Mouse (Mus musculus) limb, embryonic 11.5 days (tissue): Measurements from ENCODE around the gene Tmem168. TPM values are rescaled to one million over a fixed set of nuclear protein-coding genes. Genes with fewer than 3 reads are reported as not detected.

Experiments
- ATAC-seq: fragments of 200-750 bp; cut with Nextera tagmentation; 2 replicates; pipeline ENCODE4 v1.8.0; 2017; ENCODE audit warnings: low read depth; ENCODE audit not compliant: insufficient number of reproducible peaks, low FRiP score, low TSS enrichment
- DNase-seq: peaks from one replicate; pipeline ENCODE4 v3.0.0-alpha.2; 2015; ENCODE audit warnings: low spot score
- H3K27ac ChIP-seq: fragments of 300-500 bp; sonication (generic); replicated peaks from 2 replicates; pipeline ENCODE4 v1.5.1; 2014; ENCODE audit warnings: low read depth, mild to moderate bottlenecking, low read length
- H3K27me3 ChIP-seq: fragments of 300-500 bp; sonication (generic); 2 replicates; pipeline ENCODE4 v1.6.1; 2014; ENCODE audit warnings: mild to moderate bottlenecking, low read length, mixed read lengths; ENCODE audit not compliant: control insufficient read depth, insufficient read depth
- H3K36me3 ChIP-seq: fragments of 300-500 bp; sonication (generic); 2 replicates; pipeline ENCODE4 v1.6.1; 2014; ENCODE audit warnings: mild to moderate bottlenecking, low read length, moderate library complexity, mixed read lengths; ENCODE audit not compliant: control insufficient read depth, insufficient read depth
- H3K4me1 ChIP-seq: fragments of 300-500 bp; sonication (generic); 2 replicates; pipeline ENCODE4 v1.6.1; 2014; ENCODE audit warnings: low read length, mixed read lengths; ENCODE audit not compliant: control insufficient read depth, insufficient read depth
- H3K4me2 ChIP-seq: fragments of 300-500 bp; sonication (generic); 2 replicates; pipeline ENCODE4 v1.6.1; 2014; ENCODE audit warnings: low read depth, mild to moderate bottlenecking, moderate library complexity; ENCODE audit not compliant: severe bottlenecking
- H3K4me3 ChIP-seq: fragments of 300-500 bp; sonication (generic); 2 replicates; pipeline ENCODE4 v1.5.1; 2014; ENCODE audit warnings: low read depth, low read length
- H3K9ac ChIP-seq: fragments of 300-500 bp; sonication (generic); 2 replicates; pipeline ENCODE4 v1.6.1; 2014; ENCODE audit warnings: mild to moderate bottlenecking, low read length
- H3K9me3 ChIP-seq: fragments of 300-500 bp; sonication (generic); 2 replicates; pipeline ENCODE4 v1.6.1; 2016; ENCODE audit warnings: low read length; ENCODE audit not compliant: control insufficient read depth
- WGBS: fragments of 180-500 bp; shearing (Covaris S2); extraction: QIAGEN DNeasy Blood & Tissue Kit; methylation state at CpG from one replicate; pipeline ENCODE4 v1.1.7; 2014; 5-methylcytosine and 5-hydroxymethylcytosine counted together
- polyA plus RNA-seq: library from polyadenylated mRNA; unstranded; fragments of >200 nt; fragmentation: Nextera tagmentation; extraction: Ambion mirVana; gene quantifications from 2 replicates; pipeline ENCODE4 v1.2.1, GENCODE M21; 2014

Gene Tmem168
- 32.3 and 37.6 TPM in 2 replicates for polyA plus RNA-seq

DNA sequence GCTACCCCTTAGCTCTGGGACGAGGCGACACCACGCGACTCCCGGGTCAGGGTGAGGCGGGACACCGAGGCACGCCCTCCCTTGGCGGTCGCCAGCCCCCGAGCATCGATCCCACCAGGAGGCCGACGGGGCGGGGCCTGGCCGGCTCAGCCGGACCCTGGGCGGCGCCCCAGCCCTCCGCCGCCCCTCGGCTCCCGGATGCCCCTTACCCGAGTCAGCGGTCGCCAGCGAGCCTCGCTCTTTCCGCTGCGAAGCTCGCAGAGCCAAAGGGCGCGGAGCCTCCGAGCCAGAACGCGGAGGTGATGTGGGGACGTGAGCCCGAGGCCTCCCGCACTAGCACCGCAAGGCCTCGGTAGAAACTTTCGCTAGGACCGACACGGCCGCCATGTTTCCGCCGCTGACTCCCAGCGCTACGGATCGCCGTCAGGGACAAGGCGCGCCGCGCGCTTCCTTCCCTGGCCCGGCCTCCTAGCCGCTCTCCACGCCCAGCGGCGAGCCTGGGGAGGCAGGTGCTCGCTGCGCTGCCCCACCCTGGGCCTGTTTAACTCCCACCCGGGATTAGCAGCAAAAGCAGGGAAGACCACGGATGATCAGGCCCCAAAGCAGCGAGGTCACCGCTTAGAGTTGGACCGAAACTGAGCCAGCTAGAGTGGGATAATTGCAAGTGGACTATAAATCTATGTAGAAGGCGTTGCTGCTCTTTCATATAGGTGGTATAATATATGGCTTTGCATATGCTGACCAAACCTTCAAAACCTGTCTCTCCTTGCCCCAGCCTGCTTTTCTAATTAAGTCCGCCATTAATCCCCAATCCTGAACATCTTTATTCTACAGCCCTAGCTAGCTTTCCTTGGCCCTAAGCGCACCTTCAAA, at the start of gene Tmem168:
Gene Tmem168, minus strand, starts transcription at position 480 of the 873 bp plus-strand sequence.
- 2% methylated on average over 71 of the region's 71 CpGs for WGBS
- H3K36me3 ChIP-seq, result no peaks in the 10 kb centered on the region; the same call in 1 of the 2 replicates
- peak within 1 kb of the TSS; percentile 92 for H3K9ac ChIP-seq
- ATAC-seq (peak; percentile 98), DNase-seq (peak; percentile 94)
- H3K9me3 ChIP-seq, result no peaks in the 10 kb centered on the region
- peaks cover 5% of the 10 kb centered on the region; the same call in 1 of the 2 replicates for H3K4me1 ChIP-seq
- peak within 1 kb of the TSS; percentile 57 for H3K4me2 ChIP-seq
- H3K27ac ChIP-seq, result peak within 1 kb of the TSS; percentile 89
- no peaks in the 10 kb centered on the region for H3K27me3 ChIP-seq
- peak within 1 kb of the TSS; percentile 63 for H3K4me3 ChIP-seq

GRCm38 (mm10) chr6:13654081-13654480, 46.2 kb upstream of the Tmem168 start:
- no peaks in the 10 kb centered on the region for H3K4me1 ChIP-seq

DNA sequence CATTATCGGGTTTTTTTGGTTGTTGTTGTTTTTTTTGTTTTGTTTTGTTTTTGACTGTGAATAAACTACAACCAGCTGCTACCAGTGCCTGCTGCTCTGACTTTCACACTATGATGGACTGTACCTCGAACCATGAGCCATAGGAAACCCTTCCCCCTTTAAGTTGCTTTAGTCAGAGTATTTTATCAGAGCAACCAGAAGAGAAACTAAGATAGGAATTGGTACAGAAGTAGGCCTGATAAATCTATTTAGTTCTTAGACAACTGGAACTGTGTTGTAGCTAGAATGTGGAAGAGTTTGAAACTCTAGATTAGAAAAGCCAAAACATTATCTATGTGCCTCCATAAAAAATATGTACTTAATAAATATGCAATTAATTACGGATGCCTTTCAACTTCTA, 44.4 kb upstream of the Tmem168 start:
- H3K27me3 ChIP-seq, result no peaks in the 10 kb centered on the region
- H3K36me3 ChIP-seq, result no peaks in the 10 kb centered on the region
- no peak overlapping the region for H3K9ac ChIP-seq
- H3K4me1 ChIP-seq, result no peaks in the 10 kb centered on the region
- ATAC-seq (no peak), DNase-seq (no peak)
- no peaks in the 10 kb centered on the region for H3K9me3 ChIP-seq
- WGBS, result 90% methylated on average over 3 of the region's 3 CpGs
- H3K4me2 ChIP-seq, result no peak overlapping the region
- no peak overlapping the region for H3K4me3 ChIP-seq
- H3K27ac ChIP-seq, result no peak overlapping the region

More at GRCm38 (mm10) chr6:13654081-13654480, 46.2 kb upstream of the Tmem168 start:
- no peaks in the 10 kb centered on the region for H3K9me3 ChIP-seq
- no peak for ATAC-seq
- H3K9ac ChIP-seq, result no peak overlapping the region
- no peak overlapping the region for H3K4me2 ChIP-seq
- no peak for DNase-seq
- H3K36me3 ChIP-seq, result no peaks in the 10 kb centered on the region
- H3K4me3 ChIP-seq, result no peak overlapping the region
- no peak overlapping the region for H3K27ac ChIP-seq
- no peaks in the 10 kb centered on the region for H3K27me3 ChIP-seq

GRCm38 (mm10) chr6:13650854-13651253, 43.0 kb upstream of the Tmem168 start:
- DNase-seq (no peak), ATAC-seq (no peak)
- H3K4me3 ChIP-seq, result no peak overlapping the region
- WGBS, result 93% methylated on average over 3 of the region's 3 CpGs
- H3K4me2 ChIP-seq, result no peak overlapping the region
- no peaks in the 10 kb centered on the region for H3K36me3 ChIP-seq
- H3K27me3 ChIP-seq, result no peaks in the 10 kb centered on the region
- H3K9ac ChIP-seq, result no peak overlapping the region
- no peaks in the 10 kb centered on the region for H3K4me1 ChIP-seq
- no peak overlapping the region for H3K27ac ChIP-seq
- H3K9me3 ChIP-seq, result no peaks in the 10 kb centered on the region

GRCm38 (mm10) chr6:13648305-13648704, 40.4 kb upstream of the Tmem168 start:
- DNase-seq (no peak), ATAC-seq (no peak)
- no peaks in the 10 kb centered on the region for H3K27me3 ChIP-seq
- H3K4me2 ChIP-seq, result no peak overlapping the region
- H3K4me3 ChIP-seq, result no peak overlapping the region
- no peak overlapping the region for H3K27ac ChIP-seq
- H3K9ac ChIP-seq, result no peak overlapping the region
- H3K9me3 ChIP-seq, result no peaks in the 10 kb centered on the region
- H3K4me1 ChIP-seq, result no peaks in the 10 kb centered on the region
- no peaks in the 10 kb centered on the region for H3K36me3 ChIP-seq

GRCm38 (mm10) chr6:13636582-13636989, 28.7 kb upstream of the Tmem168 start:
- Histone ChIP-seq H3K27ac (no peak overlapping the region), H3K9me3 (no peaks in the 10 kb centered on the region), H3K4me1 (no peaks in the 10 kb centered on the region), H3K27me3 (no peaks in the 10 kb centered on the region), H3K9ac (no peak overlapping the region), H3K36me3 (no peaks in the 10 kb centered on the region), H3K4me2 (no peak overlapping the region), H3K4me3 (no peak overlapping the region)
- ATAC-seq (no peak), DNase-seq (no peak)
- 76% methylated on average over 3 of the region's 3 CpGs for WGBS

- WGBS, result 73% methylated on average over 1 of the region's 1 CpGs
- no peak overlapping the region for H3K4me2 ChIP-seq
- no peaks in the 10 kb centered on the region for H3K36me3 ChIP-seq
- H3K27ac ChIP-seq, result no peak overlapping the region
- no peaks in the 10 kb centered on the region for H3K9me3 ChIP-seq
- no peak overlapping the region for H3K4me3 ChIP-seq
- H3K9ac ChIP-seq, result no peak overlapping the region
- H3K27me3 ChIP-seq, result no peaks in the 10 kb centered on the region
- DNase-seq, result no peak
- ATAC-seq, result 0 out of 2 replicates have a peak, but pooled peaks have one; percentile 44
- H3K4me1 ChIP-seq, result no peaks in the 10 kb centered on the region
Measured at GRCm38 (mm10) chr6:13632571-13632970, 24.7 kb upstream of the Tmem168 start.

DNA sequence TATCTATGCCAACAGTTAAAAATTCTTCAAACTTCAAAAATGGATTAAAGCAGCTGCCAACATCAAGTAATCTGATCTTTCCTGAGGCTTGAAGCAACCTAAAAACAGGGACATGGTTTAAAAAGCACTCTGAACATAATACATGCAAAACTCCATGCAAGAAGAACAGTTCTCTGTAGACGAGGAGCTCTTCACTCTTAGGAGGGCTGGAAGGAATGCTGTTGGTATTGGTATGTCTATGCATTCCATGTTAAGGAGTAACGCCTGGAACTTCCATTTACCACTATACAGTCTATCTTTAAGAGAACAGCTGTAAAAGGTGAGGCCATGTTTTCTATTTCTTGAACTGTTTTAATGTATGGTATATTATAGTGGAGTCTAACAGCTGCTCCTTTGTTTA, 22.7 kb upstream of the Tmem168 start:
- 70% methylated on average over 2 of the region's 2 CpGs for WGBS
- no peaks in the 10 kb centered on the region for H3K9me3 ChIP-seq
- no peak overlapping the region for H3K9ac ChIP-seq
- no peaks in the 10 kb centered on the region for H3K4me1 ChIP-seq
- DNase-seq, result no peak
- no peak overlapping the region for H3K4me3 ChIP-seq
- no peak overlapping the region for H3K27ac ChIP-seq
- no peak for ATAC-seq
- H3K27me3 ChIP-seq, result no peaks in the 10 kb centered on the region
- H3K36me3 ChIP-seq, result no peaks in the 10 kb centered on the region
- no peak overlapping the region for H3K4me2 ChIP-seq
